In genomic region chr2:51982288-51982687, GRCm38 (mm10) we compare ENCODE assay signal across 8 mouse cellular contexts. TPM values are rescaled to one million over a fixed set of nuclear protein-coding genes. Genes with fewer than 3 reads are reported as not detected.
DNase-seq lines count a peak whose midpoint lies in the region; ATAC-seq lines count a peak whose summit lies in the region.

No protein-coding gene starts in this region.

- H3K27ac ChIP-seq in hindbrain, embryonic 14.5 days = no peak overlapping the region
- H3K27ac ChIP-seq in hindbrain, embryonic 16.5 days (ENCODE audit: low read depth, low read length) = no peak overlapping the region
- H3K27ac ChIP-seq in forebrain, embryonic 10.5 days = no peak overlapping the region
- H3K27ac ChIP-seq in midbrain, embryonic 16.5 days (ENCODE audit: low read length) = no peak overlapping the region

- H3K9me3 ChIP-seq in hindbrain, embryonic 14.5 days (ENCODE audit: control insufficient read depth, low read length) = no peaks in the 10 kb centered on the region
- no peaks in the 10 kb centered on the region for H3K9me3 ChIP-seq in hindbrain, embryonic 16.5 days (ENCODE audit: control insufficient read depth, low read length)
- no peaks in the 10 kb centered on the region; the same call in 1 of the 2 replicates for H3K9me3 ChIP-seq in forebrain, embryonic 10.5 days
- H3K9me3 ChIP-seq in midbrain, embryonic 16.5 days (replicated peaks; ENCODE audit: control insufficient read depth, low read length, poor library complexity, severe bottlenecking) = peaks cover 4% of the 10 kb centered on the region

- H3K27me3 ChIP-seq in hindbrain, embryonic 14.5 days (ENCODE audit: control insufficient read depth, insufficient read depth, low read length) = no peaks in the 10 kb centered on the region
- H3K27me3 ChIP-seq in hindbrain, embryonic 16.5 days (replicated peaks; ENCODE audit: control insufficient read depth, insufficient read depth, low read length) = no peaks in the 10 kb centered on the region
- H3K27me3 ChIP-seq in forebrain, embryonic 10.5 days (ENCODE audit: poor library complexity, severe bottlenecking) = no peaks in the 10 kb centered on the region
- H3K27me3 ChIP-seq in midbrain, embryonic 16.5 days (ENCODE audit: control insufficient read depth, insufficient read depth, low read depth, low read length) = no peaks in the 10 kb centered on the region

- H3K4me2 ChIP-seq in hindbrain, embryonic 14.5 days (replicated peaks) = 0 out of 2 replicates have a peak overlapping the region, but pooled peaks have one; percentile 4
- no peak overlapping the region for H3K4me2 ChIP-seq in hindbrain, embryonic 16.5 days (ENCODE audit: low read length)
- no peak overlapping the region for H3K4me2 ChIP-seq in midbrain, embryonic 16.5 days (ENCODE audit: low read length)

- no peak for ATAC-seq in hindbrain, embryonic 14.5 days (ENCODE audit: low FRiP score)
- no peak for ATAC-seq in hindbrain, embryonic 16.5 days
- ATAC-seq in hematopoietic stem cell, adult 5-6 weeks (replicated peaks in 1 of 2; ENCODE audit: insufficient read depth in 1 of 2, low FRiP score in 2 of 2, low TSS enrichment in 1 of 2, low read depth in 1 of 2, poor library complexity in 2 of 2, severe bottlenecking in 2 of 2) = peak; percentile 84 to 86
- ATAC-seq in midbrain, embryonic 16.5 days = no peak

- WGBS in hindbrain, embryonic 14.5 days = 82% methylated on average over 13 of the region's 13 CpGs
- 68% methylated on average over 13 of the region's 13 CpGs for WGBS in hindbrain, embryonic 16.5 days
- 77% methylated on average over 13 of the region's 13 CpGs for WGBS in forebrain, embryonic 10.5 days
- WGBS in midbrain, embryonic 16.5 days = 71% methylated on average over 13 of the region's 13 CpGs

- H3K4me3 ChIP-seq in hindbrain, embryonic 14.5 days (replicated peaks; ENCODE audit: low read length) = no peak overlapping the region
- no peak overlapping the region for H3K4me3 ChIP-seq in hindbrain, embryonic 16.5 days (ENCODE audit: low read length)
- H3K4me3 ChIP-seq in forebrain, embryonic 10.5 days = no peak overlapping the region
- no peak overlapping the region for H3K4me3 ChIP-seq in midbrain, embryonic 16.5 days (ENCODE audit: low read depth, low read length)

- H3K4me1 ChIP-seq in hindbrain, embryonic 14.5 days (replicated peaks; ENCODE audit: control insufficient read depth, insufficient read depth, low read length) = peaks cover 5% of the 10 kb centered on the region; the same call in 1 of the 2 replicates
- H3K4me1 ChIP-seq in hindbrain, embryonic 16.5 days (ENCODE audit: control insufficient read depth, insufficient read depth, low read depth, low read length) = no peaks in the 10 kb centered on the region
- H3K4me1 ChIP-seq in forebrain, embryonic 10.5 days = no peaks in the 10 kb centered on the region
- H3K4me1 ChIP-seq in midbrain, embryonic 16.5 days (ENCODE audit: control insufficient read depth, insufficient read depth, low read length) = peaks cover 6% of the 10 kb centered on the region

- no peak for DNase-seq in hindbrain, embryonic 14.5 days (ENCODE audit: low spot score)
- peak; percentile 10 for DNase-seq in T-cell, adult 2 months (ENCODE audit: low spot score)
- DNase-seq in lung, postnatal 36 days = peak; percentile 30
- no peak for DNase-seq in cerebellum, adult 9-11 months
- DNase-seq in forebrain, embryonic 10.5 days (ENCODE audit: extremely low spot score, low spot score) = no peak

- no peak overlapping the region for H3K9ac ChIP-seq in hindbrain, embryonic 14.5 days
- no peak overlapping the region for H3K9ac ChIP-seq in hindbrain, embryonic 16.5 days (ENCODE audit: low read depth, low read length)
- H3K9ac ChIP-seq in midbrain, embryonic 16.5 days (ENCODE audit: low read depth, low read length) = no peak overlapping the region

- no peaks in the 10 kb centered on the region for H3K36me3 ChIP-seq in hindbrain, embryonic 14.5 days (replicated peaks; ENCODE audit: control insufficient read depth, insufficient read depth)
- H3K36me3 ChIP-seq in hindbrain, embryonic 16.5 days (ENCODE audit: control insufficient read depth, insufficient read depth, low read length) = no peaks in the 10 kb centered on the region
- no peaks in the 10 kb centered on the region for H3K36me3 ChIP-seq in forebrain, embryonic 10.5 days (replicated peaks)
- no peaks in the 10 kb centered on the region for H3K36me3 ChIP-seq in midbrain, embryonic 16.5 days (ENCODE audit: control insufficient read depth, insufficient read depth, low read length)

RNA-seq across cellular contexts. Expression of gene Nmi, which starts 9.0 kb away (rescaled TPM):
- polyA plus RNA-seq in hindbrain, embryonic 14.5 days (2014; fragmentation: Nextera tagmentation; extraction: Ambion mirVana) = 4.5 and 4.7 TPM in 2 replicates
- 4.8 and 6.2 TPM in 2 replicates for polyA plus RNA-seq in hindbrain, embryonic 16.5 days (2015; fragmentation: Nextera tagmentation; extraction: Ambion mirVana)
- total RNA-seq in hematopoietic stem cell, adult 5-6 weeks (2017) = 96.4 and 128 TPM in 2 replicates
- polyA plus RNA-seq in forebrain, embryonic 10.5 days (2016; fragmentation: Nextera tagmentation; extraction: Ambion mirVana) = 4.5 and 5.2 TPM in 2 replicates
- 3.3 and 4.3 TPM in 2 replicates for polyA plus RNA-seq in midbrain, embryonic 16.5 days (2015; fragmentation: Nextera tagmentation; extraction: Ambion mirVana)

RNA-seq across cellular contexts. Expression of gene Rbm43, which starts 47.3 kb away (rescaled TPM):
- 7.5 and 8.6 TPM in 2 replicates for polyA plus RNA-seq in hindbrain, embryonic 14.5 days (2014; fragmentation: Nextera tagmentation; extraction: Ambion mirVana)
- polyA plus RNA-seq in hindbrain, embryonic 16.5 days (2015; fragmentation: Nextera tagmentation; extraction: Ambion mirVana) = 9.2 and 11.1 TPM in 2 replicates
- total RNA-seq in hematopoietic stem cell, adult 5-6 weeks (2017) = 56.7 and 70.0 TPM in 2 replicates
- 6.8 and 7.0 TPM in 2 replicates for polyA plus RNA-seq in forebrain, embryonic 10.5 days (2016; fragmentation: Nextera tagmentation; extraction: Ambion mirVana)
- polyA plus RNA-seq in midbrain, embryonic 16.5 days (2015; fragmentation: Nextera tagmentation; extraction: Ambion mirVana) = 6.5 and 9.4 TPM in 2 replicates

RNA-seq across cellular contexts. Expression of gene Tnfaip6, which starts 55.5 kb away (rescaled TPM):
- 2.5 and 3.2 TPM in 2 replicates for polyA plus RNA-seq in hindbrain, embryonic 14.5 days (2014; fragmentation: Nextera tagmentation; extraction: Ambion mirVana)
- polyA plus RNA-seq in hindbrain, embryonic 16.5 days (2015; fragmentation: Nextera tagmentation; extraction: Ambion mirVana) = 3.8 and 4.1 TPM in 2 replicates
- total RNA-seq in hematopoietic stem cell, adult 5-6 weeks (2017) = 1.2 TPM in 1 of 2 replicates, not detected in the other
- polyA plus RNA-seq in forebrain, embryonic 10.5 days (2016; fragmentation: Nextera tagmentation; extraction: Ambion mirVana) = 31.5 and 33.2 TPM in 2 replicates
- polyA plus RNA-seq in midbrain, embryonic 16.5 days (2015; fragmentation: Nextera tagmentation; extraction: Ambion mirVana) = 2.8 and 3.8 TPM in 2 replicates

Comparison
In these comparisons a context has a peak if more than half of its experiments do, and no peak if none do; other contexts are left out.
1. ATAC-seq: peak in hematopoietic stem cell, adult 5-6 weeks (2 of 2); none in hindbrain, embryonic 14.5 days (single experiment), hindbrain, embryonic 16.5 days (single experiment) and midbrain, embryonic 16.5 days (single experiment).
2. DNase-seq: peak in T-cell, adult 2 months (single experiment) and lung, postnatal 36 days (single experiment); none in hindbrain, embryonic 14.5 days (single experiment), cerebellum, adult 9-11 months (single experiment) and forebrain, embryonic 10.5 days (single experiment).